Mouse (Mus musculus) embryonic facial prominence, embryonic 11.5 days (tissue): ENCODE data around the gene Ptpn9. TPM values are rescaled to one million over a fixed set of nuclear protein-coding genes. Genes with fewer than 3 reads are reported as not detected.
"Not testable (repeated sequence)": the region's sequence is repeated elsewhere in the genome, so short reads cannot be mapped to it uniquely, and the experiment has no call there.

ENCODE experiments used
- ATAC-seq: fragments of 200-750 bp; cut with Nextera tagmentation; replicated peaks from 2 replicates; pipeline ENCODE4 v1.8.0; 2017; ENCODE audit warnings: low read depth; ENCODE audit not compliant: insufficient number of reproducible peaks, low FRiP score, low TSS enrichment
- DNase-seq: peaks from one replicate; pipeline ENCODE4 v3.0.0-alpha.2; 2015; ENCODE audit warnings: low spot score
- H3K27ac ChIP-seq: fragments of 300-500 bp; sonication (generic); replicated peaks from 2 replicates; pipeline ENCODE4 v1.5.1; 2014; ENCODE audit warnings: mild to moderate bottlenecking, low read depth, low read length, control low read depth
- H3K27me3 ChIP-seq: fragments of 300-500 bp; sonication (generic); 2 replicates; pipeline ENCODE4 v1.6.1; 2014; ENCODE audit warnings: mild to moderate bottlenecking, low read length, moderate library complexity, mixed read lengths; ENCODE audit not compliant: control insufficient read depth, insufficient read depth
- H3K36me3 ChIP-seq: fragments of 300-500 bp; sonication (generic); replicated peaks from 2 replicates; pipeline ENCODE4 v1.6.1; 2014; ENCODE audit warnings: low read depth, mild to moderate bottlenecking, low read length, moderate library complexity, mixed read lengths; ENCODE audit not compliant: control insufficient read depth, insufficient read depth
- H3K4me1 ChIP-seq: fragments of 300-500 bp; sonication (generic); 2 replicates; pipeline ENCODE4 v1.6.1; 2014; ENCODE audit warnings: low read length, mixed read lengths; ENCODE audit not compliant: control insufficient read depth, insufficient read depth
- H3K4me2 ChIP-seq: fragments of 300-500 bp; sonication (generic); 2 replicates; pipeline ENCODE4 v1.6.1; 2014; ENCODE audit warnings: low read depth, mild to moderate bottlenecking, control low read depth, low read length, moderate library complexity
- H3K4me3 ChIP-seq: fragments of 300-500 bp; sonication (generic); 2 replicates; pipeline ENCODE4 v1.5.1; 2014; ENCODE audit warnings: low read depth, low read length, control low read depth
- H3K9ac ChIP-seq: fragments of 300-500 bp; sonication (generic); replicated peaks from 2 replicates; pipeline ENCODE4 v1.6.1; 2014; ENCODE audit warnings: mild to moderate bottlenecking, control low read depth, low read length
- H3K9me3 ChIP-seq: fragments of 300-500 bp; sonication (generic); replicated peaks from 2 replicates; pipeline ENCODE4 v1.6.1; 2016; ENCODE audit warnings: mild to moderate bottlenecking, low read length, inconsistent platforms, mixed read lengths; ENCODE audit not compliant: control insufficient read depth
- WGBS: fragments of 180-500 bp; shearing (Covaris S2); extraction: QIAGEN DNeasy Blood & Tissue Kit; methylation state at CpG from one replicate; pipeline ENCODE4 v1.1.7; 2014; 5-methylcytosine and 5-hydroxymethylcytosine counted together
- polyA plus RNA-seq: library from polyadenylated mRNA; unstranded; fragments of >200 nt; fragmentation: Nextera tagmentation; extraction: Ambion mirVana; gene quantifications from 2 replicates; pipeline ENCODE4 v1.2.1, GENCODE M21; 2014

The Ptpn9 gene
- polyA plus RNA-seq, 1 experiment from 2014 or later: 38.9 TPM

- Histone ChIP-seq H3K4me2 (peak overlapping the region; percentile 84), H3K9me3 (no peaks in the 10 kb centered on the region), H3K27me3 (no peaks in the 10 kb centered on the region), H3K4me1 (no peaks in the 10 kb centered on the region), H3K27ac (peak overlapping the region; percentile 96), H3K4me3 (peak overlapping the region; percentile 93), H3K36me3 (no peaks in the 10 kb centered on the region), H3K9ac (peak overlapping the region; percentile 98)
- WGBS: 0% methylated on average over 5 of the region's 5 CpGs
- DNase-seq: peak; percentile 45
- ATAC-seq: no peak
Measured at GRCm38 (mm10) chr9:56996028-56996346, 1.3 kb downstream of the Ptpn9 start.

- ATAC-seq, H3K4me2 ChIP-seq, H3K27me3 ChIP-seq, H3K27ac ChIP-seq, H3K9me3 ChIP-seq, H3K4me3 ChIP-seq, DNase-seq, H3K9ac ChIP-seq, H3K4me1 ChIP-seq, H3K36me3 ChIP-seq: not testable (repeated sequence)
- 81% methylated on average over 1 of the region's 1 CpGs for WGBS
Measured at GRCm38 (mm10) chr9:56997206-56997605, 2.5 kb downstream of the Ptpn9 start.

GRCm38 (mm10) chr9:57003011-57003410, 8.3 kb downstream of the Ptpn9 start:
- Histone ChIP-seq H3K4me1 (no peaks in the 10 kb centered on the region), H3K27ac (no peak overlapping the region), H3K27me3 (no peaks in the 10 kb centered on the region), H3K4me2 (no peak overlapping the region), H3K9ac (no peak overlapping the region), H3K9me3 (no peaks in the 10 kb centered on the region), H3K36me3 (no peaks in the 10 kb centered on the region), H3K4me3 (no peak overlapping the region)
- ATAC-seq (no peak), DNase-seq (no peak)
- 77% methylated on average over 4 of the region's 4 CpGs for WGBS

GRCm38 (mm10) chr9:57012393-57012792, 17.7 kb downstream of the Ptpn9 start:
- no peaks in the 10 kb centered on the region for H3K36me3 ChIP-seq
- H3K4me1 ChIP-seq: no peaks in the 10 kb centered on the region
- H3K27ac ChIP-seq: no peak overlapping the region
- no peaks in the 10 kb centered on the region for H3K27me3 ChIP-seq
- H3K9me3 ChIP-seq: no peaks in the 10 kb centered on the region
- no peak overlapping the region for H3K4me2 ChIP-seq
- WGBS: 88% methylated on average over 1 of the region's 1 CpGs
- H3K4me3 ChIP-seq: no peak overlapping the region
- DNase-seq: no peak
- no peak for ATAC-seq
- no peak overlapping the region for H3K9ac ChIP-seq

- no peak overlapping the region for H3K4me3 ChIP-seq
- H3K4me1 ChIP-seq: no peaks in the 10 kb centered on the region
- DNase-seq: no peak
- no peak overlapping the region for H3K27ac ChIP-seq
- no peak overlapping the region for H3K4me2 ChIP-seq
- no peaks in the 10 kb centered on the region for H3K9me3 ChIP-seq
- no peak for ATAC-seq
- no peaks in the 10 kb centered on the region for H3K36me3 ChIP-seq
- no peaks in the 10 kb centered on the region for H3K27me3 ChIP-seq
- H3K9ac ChIP-seq: no peak overlapping the region
- WGBS: 97% methylated on average over 4 of the region's 4 CpGs
Measured at GRCm38 (mm10) chr9:57012895-57013294, 18.2 kb downstream of the Ptpn9 start.

GRCm38 (mm10) chr9:57013756-57014155, 19.0 kb downstream of the Ptpn9 start:
- Histone ChIP-seq H3K4me1 (no peaks in the 10 kb centered on the region), H3K27me3 (no peaks in the 10 kb centered on the region), H3K9ac (no peak overlapping the region), H3K9me3 (no peaks in the 10 kb centered on the region), H3K27ac (no peak overlapping the region), H3K4me2 (no peak overlapping the region), H3K36me3 (no peaks in the 10 kb centered on the region), H3K4me3 (no peak overlapping the region)
- DNase-seq (no peak), ATAC-seq (no peak)
- 81% methylated on average over 1 of the region's 1 CpGs for WGBS

GRCm38 (mm10) chr9:57014766-57015165, 20.0 kb downstream of the Ptpn9 start:
- ATAC-seq: no peak
- Histone ChIP-seq H3K27ac (no peak overlapping the region), H3K9me3 (no peaks in the 10 kb centered on the region), H3K27me3 (no peaks in the 10 kb centered on the region), H3K9ac (no peak overlapping the region), H3K4me2 (no peak overlapping the region), H3K4me3 (no peak overlapping the region), H3K4me1 (no peaks in the 10 kb centered on the region), H3K36me3 (no peaks in the 10 kb centered on the region)
- no peak for DNase-seq
- 85% methylated on average over 1 of the region's 1 CpGs for WGBS

- Histone ChIP-seq H3K4me3 (no peak overlapping the region), H3K27me3 (no peaks in the 10 kb centered on the region), H3K4me2 (no peak overlapping the region), H3K9ac (no peak overlapping the region), H3K27ac (no peak overlapping the region), H3K9me3 (no peaks in the 10 kb centered on the region), H3K4me1 (no peaks in the 10 kb centered on the region), H3K36me3 (0 out of 2 replicates have a peak, but pooled peaks cover 3% of the 10 kb centered on the region)
- DNase-seq (no peak), ATAC-seq (no peak)
- 84% methylated on average over 1 of the region's 1 CpGs for WGBS
Measured at GRCm38 (mm10) chr9:57017631-57018030, 22.9 kb downstream of the Ptpn9 start.
